Mouse (Mus musculus) embryonic fibroblast, embryonic 13.5 days (primary cell): ENCODE measurements around the gene Slc35b1.

ENCODE experiments used
- CTCF ChIP-seq: IDR thresholded peaks from 2 replicates; pipeline ENCODE4 v1.5.1; 2011; ENCODE audit warnings: mild to moderate bottlenecking, control low read depth, low read length, moderate library complexity, borderline replicate concordance; ENCODE audit not compliant: insufficient read depth
- POLR2A ChIP-seq: IDR thresholded peaks from 2 replicates; pipeline ENCODE4 v1.6.1; 2011; ENCODE audit warnings: low read depth, mild to moderate bottlenecking, control low read depth, low read length, moderate library complexity

DNA sequence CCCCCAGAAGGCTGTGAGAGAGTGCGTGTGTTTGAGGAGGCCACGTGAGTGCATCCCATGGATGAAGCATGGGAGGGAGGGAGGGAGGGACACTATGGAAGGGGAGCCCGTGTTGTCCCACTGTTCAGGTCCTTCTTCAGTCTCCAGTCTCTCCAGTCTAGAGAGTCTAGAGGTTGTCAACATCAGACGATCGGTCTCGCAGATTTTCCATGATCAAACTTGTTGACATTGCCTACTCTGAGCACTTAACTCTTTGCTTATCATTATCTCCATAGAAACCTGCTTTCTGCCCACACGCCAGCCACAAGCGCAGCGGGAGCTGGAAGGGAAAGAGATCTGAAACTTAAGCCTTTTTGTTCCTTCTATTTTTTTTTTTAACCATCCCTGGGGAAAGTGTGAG lies 5.6 kb upstream of the Slc35b1 start:
- TF ChIP-seq CTCF (no peak), POLR2A (no peak)
